Mouse (Mus musculus): ENCODE measurements around the gene Pou6f1. TPM values are rescaled to one million over a fixed set of nuclear protein-coding genes. Genes with fewer than 3 reads are reported as not detected.
"Not testable (repeated sequence)": the region's sequence is repeated elsewhere in the genome, so short reads cannot be mapped to it uniquely, and the experiment has no call there.

Pou6f1 gene
- polyA plus RNA-seq, 1 experiment from 2014 or later, result 3.9 TPM

- not testable (repeated sequence) for H3K36me3 ChIP-seq (ENCODE audit: control insufficient read depth, insufficient read depth, low read length); DNase-seq (ENCODE audit: low spot score); H3K27ac ChIP-seq (replicated peaks; ENCODE audit: low read depth, low read length); H3K4me2 ChIP-seq (ENCODE audit: low read depth, severe bottlenecking); ATAC-seq (ENCODE audit: insufficient number of reproducible peaks, low FRiP score, low TSS enrichment, low read depth); H3K9me3 ChIP-seq (ENCODE audit: control insufficient read depth, low read length); H3K27me3 ChIP-seq (ENCODE audit: control insufficient read depth, insufficient read depth, low read length); H3K4me3 ChIP-seq (ENCODE audit: low read depth, low read length); H3K4me1 ChIP-seq (ENCODE audit: control insufficient read depth, insufficient read depth, low read length); H3K9ac ChIP-seq (ENCODE audit: low read length)
- WGBS, result 84% methylated on average over 1 of the region's 1 CpGs
Measured at GRCm38 (mm10) chr15:100541001-100541400, 58.8 kb downstream of the Pou6f1 start.

- H3K4me2 ChIP-seq (ENCODE audit: low read depth, severe bottlenecking), result no peak overlapping the region
- no peak overlapping the region for H3K9ac ChIP-seq (ENCODE audit: low read length)
- no peak overlapping the region for H3K4me3 ChIP-seq (ENCODE audit: low read depth, low read length)
- no peaks in the 10 kb centered on the region for H3K27me3 ChIP-seq (ENCODE audit: control insufficient read depth, insufficient read depth, low read length)
- H3K27ac ChIP-seq (replicated peaks; ENCODE audit: low read depth, low read length), result no peak overlapping the region
- ATAC-seq (ENCODE audit: insufficient number of reproducible peaks, low FRiP score, low TSS enrichment, low read depth) (no peak), DNase-seq (ENCODE audit: low spot score) (no peak)
- no peaks in the 10 kb centered on the region for H3K4me1 ChIP-seq (ENCODE audit: control insufficient read depth, insufficient read depth, low read length)
- no peaks in the 10 kb centered on the region for H3K9me3 ChIP-seq (ENCODE audit: control insufficient read depth, low read length)
- 93% methylated on average over 9 of the region's 9 CpGs for WGBS
- no peaks in the 10 kb centered on the region; the same call in 1 of the 2 replicates for H3K36me3 ChIP-seq (ENCODE audit: control insufficient read depth, insufficient read depth, low read length)
Measured at GRCm38 (mm10) chr15:100539411-100539810, 60.4 kb downstream of the Pou6f1 start.

GRCm38 (mm10) chr15:100537913-100538312 is 61.9 kb downstream of the Pou6f1 start:
- no peak overlapping the region for H3K9ac ChIP-seq (ENCODE audit: low read length)
- WGBS, result 87% methylated on average over 6 of the region's 6 CpGs
- H3K4me1 ChIP-seq (ENCODE audit: control insufficient read depth, insufficient read depth, low read length), result no peaks in the 10 kb centered on the region
- no peak overlapping the region for H3K27ac ChIP-seq (replicated peaks; ENCODE audit: low read depth, low read length)
- H3K4me2 ChIP-seq (ENCODE audit: low read depth, severe bottlenecking), result no peak overlapping the region
- no peak overlapping the region for H3K4me3 ChIP-seq (ENCODE audit: low read depth, low read length)
- H3K27me3 ChIP-seq (ENCODE audit: control insufficient read depth, insufficient read depth, low read length), result no peaks in the 10 kb centered on the region
- no peaks in the 10 kb centered on the region for H3K9me3 ChIP-seq (ENCODE audit: control insufficient read depth, low read length)
- ATAC-seq (ENCODE audit: insufficient number of reproducible peaks, low FRiP score, low TSS enrichment, low read depth) (no peak), DNase-seq (ENCODE audit: low spot score) (no peak)
- H3K36me3 ChIP-seq (ENCODE audit: control insufficient read depth, insufficient read depth, low read length), result no peaks in the 10 kb centered on the region

GRCm38 (mm10) chr15:100527900-100528299 is 71.9 kb downstream of the Pou6f1 start:
- ATAC-seq (ENCODE audit: insufficient number of reproducible peaks, low FRiP score, low TSS enrichment, low read depth) (no peak), DNase-seq (ENCODE audit: low spot score) (no peak)
- Histone ChIP-seq H3K4me1 (ENCODE audit: control insufficient read depth, insufficient read depth, low read length) (no peaks in the 10 kb centered on the region), H3K4me3 (ENCODE audit: low read depth, low read length) (no peak overlapping the region), H3K27me3 (ENCODE audit: control insufficient read depth, insufficient read depth, low read length) (no peaks in the 10 kb centered on the region), H3K9ac (ENCODE audit: low read length) (no peak overlapping the region), H3K27ac (replicated peaks; ENCODE audit: low read depth, low read length) (no peak overlapping the region), H3K36me3 (ENCODE audit: control insufficient read depth, insufficient read depth, low read length) (no peaks in the 10 kb centered on the region; the same call in 1 of the 2 replicates), H3K9me3 (ENCODE audit: control insufficient read depth, low read length) (no peaks in the 10 kb centered on the region), H3K4me2 (ENCODE audit: low read depth, severe bottlenecking) (no peak overlapping the region)
- 85% methylated on average over 5 of the region's 5 CpGs for WGBS

- H3K9me3 ChIP-seq (ENCODE audit: control insufficient read depth, low read length), result no peaks in the 10 kb centered on the region
- 91% methylated on average over 14 of the region's 14 CpGs for WGBS
- H3K36me3 ChIP-seq (ENCODE audit: control insufficient read depth, insufficient read depth, low read length), result peaks cover 4% of the 10 kb centered on the region
- no peaks in the 10 kb centered on the region for H3K27me3 ChIP-seq (ENCODE audit: control insufficient read depth, insufficient read depth, low read length)
- no peaks in the 10 kb centered on the region for H3K4me1 ChIP-seq (ENCODE audit: control insufficient read depth, insufficient read depth, low read length)
- DNase-seq (ENCODE audit: low spot score), result no peak
- no peak overlapping the region for H3K4me2 ChIP-seq (ENCODE audit: low read depth, severe bottlenecking)
- H3K4me3 ChIP-seq (ENCODE audit: low read depth, low read length), result no peak overlapping the region
- no peak overlapping the region for H3K9ac ChIP-seq (ENCODE audit: low read length)
- ATAC-seq (ENCODE audit: insufficient number of reproducible peaks, low FRiP score, low TSS enrichment, low read depth), result no peak
- no peak overlapping the region for H3K27ac ChIP-seq (replicated peaks; ENCODE audit: low read depth, low read length)
Measured at GRCm38 (mm10) chr15:100525405-100525804, 74.4 kb downstream of the Pou6f1 start.

Small RNA genes within 50 kb of the gene (microRNA-seq; reads per million reads assigned to microRNA genes)
- not detected for gene Mir6961

Other genes with a start within 250 kb of the Pou6f1 start
- not detected in 2 replicates for gene Methig1, start 246.8 kb downstream of the Pou6f1 start, polyA plus RNA-seq (2014; fragmentation: Nextera tagmentation; extraction: Ambion mirVana)
- gene Mettl7a2, start 246.8 kb downstream of the Pou6f1 start, polyA plus RNA-seq (2014; fragmentation: Nextera tagmentation; extraction: Ambion mirVana), result not detected in 2 replicates
- gene Higd1c, start 235.4 kb downstream of the Pou6f1 start, polyA plus RNA-seq (2014; fragmentation: Nextera tagmentation; extraction: Ambion mirVana), result not detected in 2 replicates
- not detected in 2 replicates for gene Gm5475, start 177.8 kb downstream of the Pou6f1 start, polyA plus RNA-seq (2014; fragmentation: Nextera tagmentation; extraction: Ambion mirVana)
- 19.5 and 24.3 TPM in 2 replicates for gene Slc11a2, start 174.9 kb downstream of the Pou6f1 start, polyA plus RNA-seq (2014; fragmentation: Nextera tagmentation; extraction: Ambion mirVana)
- gene Letmd1, start 131.0 kb downstream of the Pou6f1 start, polyA plus RNA-seq (2014; fragmentation: Nextera tagmentation; extraction: Ambion mirVana), result 30.6 and 31.4 TPM in 2 replicates
- gene Csrnp2, start 104.5 kb downstream of the Pou6f1 start, polyA plus RNA-seq (2014; fragmentation: Nextera tagmentation; extraction: Ambion mirVana), result 27.8 and 28.1 TPM in 2 replicates
- 29.3 and 30.1 TPM in 2 replicates for gene Tfcp2, start 48.0 kb downstream of the Pou6f1 start, polyA plus RNA-seq (2014; fragmentation: Nextera tagmentation; extraction: Ambion mirVana)
- 196 and 201 TPM in 2 replicates for gene Dazap2, start 15.4 kb upstream of the Pou6f1 start, polyA plus RNA-seq (2014; fragmentation: Nextera tagmentation; extraction: Ambion mirVana)
- gene Smagp, start 37.0 kb upstream of the Pou6f1 start, polyA plus RNA-seq (2014; fragmentation: Nextera tagmentation; extraction: Ambion mirVana), result 4.7 and 5.4 TPM in 2 replicates
- 3.8 and 4.2 TPM in 2 replicates for gene Bin2, start 69.6 kb upstream of the Pou6f1 start, polyA plus RNA-seq (2014; fragmentation: Nextera tagmentation; extraction: Ambion mirVana)
- 0.65 and 1.4 TPM in 2 replicates for gene Cela1, start 87.9 kb upstream of the Pou6f1 start, polyA plus RNA-seq (2014; fragmentation: Nextera tagmentation; extraction: Ambion mirVana)
- 0.04 and 0.07 TPM in 2 replicates for gene Galnt6, start 129.4 kb upstream of the Pou6f1 start, polyA plus RNA-seq (2014; fragmentation: Nextera tagmentation; extraction: Ambion mirVana)
- gene Slc4a8, start 161.8 kb upstream of the Pou6f1 start, polyA plus RNA-seq (2014; fragmentation: Nextera tagmentation; extraction: Ambion mirVana), result 6.6 and 6.7 TPM in 2 replicates